Mouse (Mus musculus) ES-Bruce4 (cell line): Measurements from ENCODE around the gene Idua.

Experiments used
- CTCF ChIP-seq: IDR thresholded peaks from one replicate; pipeline ENCODE4 v1.8.1; 2011; ENCODE audit warnings: low read depth, low read length
- EP300 ChIP-seq: IDR thresholded peaks from 2 replicates; pipeline ENCODE4 v1.6.1; 2011; ENCODE audit warnings: low read depth, low read length; ENCODE audit not compliant: insufficient read depth
- POLR2A ChIP-seq: IDR thresholded peaks from one replicate; pipeline ENCODE4 v1.8.1; 2011; ENCODE audit warnings: low read length; ENCODE audit not compliant: insufficient read depth

- TF ChIP-seq POLR2A (no peak), CTCF (no peak), EP300 (no peak)
These were observed 35.7 kb downstream of the Idua start for GRCm38 (mm10) chr5:108695861-108696260.
